Mouse (Mus musculus) forebrain, postnatal 0 days (tissue): ENCODE data around the gene Sept7. TPM values are rescaled to one million over a fixed set of nuclear protein-coding genes. Genes with fewer than 3 reads are reported as not detected.

Source experiments
- ATAC-seq: fragments of 200-750 bp; cut with Nextera tagmentation; 2 replicates; pipeline ENCODE4 v1.8.0; 2017; ENCODE audit warnings: mild to moderate bottlenecking, moderate library complexity
- DNase-seq: peaks from one replicate; pipeline ENCODE4 v3.0.0-alpha.2; 2015
- H3K27ac ChIP-seq: fragments of 300-500 bp; sonication (generic); 2 replicates; pipeline ENCODE4 v1.5.1; 2014; ENCODE audit warnings: low read depth, mild to moderate bottlenecking, antibody characterized with exemption, low read length, moderate library complexity, mixed read lengths
- H3K27me3 ChIP-seq: fragments of 300-500 bp; sonication (generic); 2 replicates; pipeline ENCODE4 v1.6.1; 2014; ENCODE audit warnings: mild to moderate bottlenecking, low read length, mixed read lengths; ENCODE audit not compliant: insufficient read depth
- H3K36me3 ChIP-seq: fragments of 300-500 bp; sonication (generic); 2 replicates; pipeline ENCODE4 v1.6.1; 2014; ENCODE audit warnings: mild to moderate bottlenecking, moderate library complexity; ENCODE audit not compliant: insufficient read depth
- H3K4me1 ChIP-seq: fragments of 300-500 bp; sonication (generic); 2 replicates; pipeline ENCODE4 v1.6.1; 2014; ENCODE audit warnings: antibody characterized with exemption; ENCODE audit not compliant: insufficient read depth
- H3K4me2 ChIP-seq: fragments of 300-500 bp; sonication (generic); 2 replicates; pipeline ENCODE4 v1.6.1; 2014; ENCODE audit warnings: low read depth, mild to moderate bottlenecking, moderate library complexity
- H3K4me3 ChIP-seq: fragments of 300-500 bp; sonication (generic); 2 replicates; pipeline ENCODE4 v1.5.1; 2014; ENCODE audit warnings: low read depth, low read length, mixed read lengths
- H3K9ac ChIP-seq: fragments of 300-500 bp; sonication (generic); 2 replicates; pipeline ENCODE4 v1.6.1; 2014; ENCODE audit warnings: mild to moderate bottlenecking
- H3K9me3 ChIP-seq: fragments of 300-500 bp; sonication (generic); 2 replicates; pipeline ENCODE4 v1.6.1; 2016; ENCODE audit warnings: low read length
- CTCF ChIP-seq: sonication (generic); IDR thresholded peaks from 2 replicates; pipeline ENCODE4 v1.5.1; 2016; ENCODE audit warnings: antibody characterized with exemption, control low read depth, low read depth
- WGBS: fragments of 180-500 bp; shearing (Covaris S2); extraction: QIAGEN DNeasy Blood & Tissue Kit; methylation state at CpG from one replicate; pipeline ENCODE4 v1.1.7; 2014; 5-methylcytosine and 5-hydroxymethylcytosine counted together
- polyA plus RNA-seq: library from polyadenylated mRNA; unstranded; fragments of >200 nt; fragmentation: Nextera tagmentation; extraction: Ambion mirVana; gene quantifications from 2 replicates; pipeline ENCODE4 v1.2.1, GENCODE M21; 2015
- total RNA-seq: library from RNA; depleted of rRNA; stranded (reverse); fragments of >200 nt; gene quantifications from 2 replicates; pipeline ENCODE4 v1.2.3, GENCODE M21; 2014; rRNA removed

Sept7 gene
- total and polyA plus RNA-seq, 2 experiments from 2014 or later: 233 to 277 TPM

DNA sequence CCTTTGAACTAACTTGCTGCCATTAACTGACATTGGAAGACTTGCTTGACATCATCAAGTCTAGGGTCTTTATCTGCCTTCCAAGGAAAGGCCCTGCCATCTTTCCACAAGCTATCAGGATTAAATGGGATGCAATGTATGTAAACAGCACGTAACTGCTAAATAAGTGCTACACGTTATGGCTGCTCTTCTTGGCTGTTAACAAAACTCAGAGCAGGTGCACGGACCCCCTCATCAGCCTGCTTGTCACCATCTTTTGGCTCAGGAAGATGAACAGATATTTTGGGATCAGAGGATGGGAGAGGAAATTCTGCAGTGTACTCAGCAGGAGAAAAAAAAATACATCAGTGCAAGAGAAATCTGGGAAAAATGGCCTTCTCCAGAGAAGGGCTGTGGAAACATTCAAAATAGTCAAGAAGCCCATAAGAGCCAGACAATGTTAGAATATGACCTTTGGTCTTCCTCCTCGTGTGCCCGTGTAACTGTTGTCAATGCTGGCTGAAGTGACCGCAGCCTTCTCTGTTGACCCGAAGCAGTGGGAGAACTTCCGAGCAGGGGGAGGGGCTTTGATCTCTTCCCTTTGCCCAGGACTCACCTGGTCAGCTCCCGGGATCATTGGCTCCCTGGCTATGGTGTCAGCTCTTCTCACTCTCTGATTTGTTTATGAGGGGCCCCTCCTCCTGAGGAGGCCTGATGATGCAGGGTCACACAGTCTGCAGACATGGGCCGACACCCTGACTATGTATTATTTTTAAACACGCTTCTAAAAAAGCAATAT is 76.9 kb downstream of the Sept7 start:
- TF ChIP-seq CTCF: no peak
- no peak overlapping the region for H3K27ac ChIP-seq
- H3K4me2 ChIP-seq: no peak overlapping the region
- no peaks in the 10 kb centered on the region for H3K27me3 ChIP-seq
- DNase-seq: no peak
- peaks cover 4% of the 10 kb centered on the region; the same call in 1 of the 2 replicates for H3K4me1 ChIP-seq
- no peak for ATAC-seq
- H3K9ac ChIP-seq: no peak overlapping the region
- WGBS: 81% methylated on average over 11 of the region's 11 CpGs
- no peaks in the 10 kb centered on the region for H3K9me3 ChIP-seq
- H3K36me3 ChIP-seq: no peaks in the 10 kb centered on the region
- H3K4me3 ChIP-seq: no peak overlapping the region

DNA sequence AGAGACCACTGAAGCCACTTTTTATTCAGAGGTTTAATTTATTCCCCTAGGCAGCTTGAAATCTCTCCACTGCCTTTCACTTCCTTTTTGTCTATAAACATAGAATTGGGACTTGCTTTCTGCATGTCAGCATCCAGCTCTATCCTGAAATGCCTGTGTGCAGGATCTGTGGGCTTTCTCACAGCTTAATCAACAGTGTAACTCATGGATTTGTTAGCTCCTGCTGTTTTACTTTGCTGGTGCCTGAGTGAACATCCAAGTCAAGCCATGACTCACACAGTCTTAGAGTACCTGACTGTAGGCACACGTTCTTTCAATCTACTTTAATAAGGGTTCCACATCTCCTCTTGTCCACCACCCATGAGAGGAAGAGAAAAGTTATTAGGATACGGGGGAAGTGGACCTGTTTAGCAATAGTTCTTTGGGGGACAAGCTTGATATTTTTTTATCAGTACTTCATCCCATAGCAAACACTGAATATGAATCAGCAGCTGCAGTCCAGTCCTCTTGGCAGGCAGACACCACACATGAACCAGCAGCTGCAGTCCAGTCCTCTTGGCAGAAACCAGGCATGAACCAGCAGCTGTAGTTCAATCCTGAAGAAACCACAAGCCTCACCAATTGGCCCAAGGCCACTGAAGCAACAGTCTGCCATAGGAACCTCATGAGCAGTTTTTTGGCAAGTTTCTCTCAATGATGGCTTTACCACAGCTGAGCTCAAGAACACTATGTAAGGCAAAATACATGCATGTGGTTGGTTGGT is 85.4 kb downstream of the Sept7 start:
- DNase-seq (no peak), ATAC-seq (peak; percentile 29)
- H3K27ac ChIP-seq: no peak overlapping the region
- no peak overlapping the region for H3K9ac ChIP-seq
- no peak for TF ChIP-seq CTCF
- 67% methylated on average over 2 of the region's 2 CpGs for WGBS
- H3K4me3 ChIP-seq: no peak overlapping the region
- no peaks in the 10 kb centered on the region for H3K27me3 ChIP-seq
- no peaks in the 10 kb centered on the region for H3K9me3 ChIP-seq
- H3K36me3 ChIP-seq: no peaks in the 10 kb centered on the region
- no peak overlapping the region for H3K4me2 ChIP-seq
- no peaks in the 10 kb centered on the region for H3K4me1 ChIP-seq

DNA sequence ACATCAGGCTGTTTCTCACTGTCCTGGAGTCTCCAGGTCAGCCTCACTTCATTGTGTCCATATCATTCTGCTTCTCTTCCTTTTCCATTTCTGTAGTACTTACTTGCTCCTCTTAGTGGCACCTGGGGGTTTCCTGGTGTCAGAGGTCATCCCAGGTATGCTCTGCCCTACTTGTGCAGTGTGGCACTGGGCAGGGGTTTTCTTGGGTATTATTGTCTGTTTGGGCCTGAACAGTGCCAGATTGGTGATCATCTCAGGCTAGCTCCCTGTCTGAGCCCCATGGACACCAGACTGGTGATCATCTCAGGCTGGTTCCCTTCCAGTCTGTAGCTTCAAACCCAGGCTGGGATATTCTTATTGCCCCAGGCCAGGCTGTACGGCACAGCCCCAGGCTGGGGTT is 88.2 kb downstream of the Sept7 start:
- H3K9ac ChIP-seq: no peak overlapping the region
- H3K4me3 ChIP-seq: no peak overlapping the region
- no peak overlapping the region for H3K4me2 ChIP-seq
- no peak overlapping the region for H3K27ac ChIP-seq
- no peak for DNase-seq
- H3K4me1 ChIP-seq: no peaks in the 10 kb centered on the region
- no peaks in the 10 kb centered on the region for H3K27me3 ChIP-seq
- TF ChIP-seq CTCF: no peak
- 95% methylated on average over 1 of the region's 1 CpGs for WGBS
- H3K36me3 ChIP-seq: no peaks in the 10 kb centered on the region
- ATAC-seq: no peak
- H3K9me3 ChIP-seq: no peaks in the 10 kb centered on the region

DNA sequence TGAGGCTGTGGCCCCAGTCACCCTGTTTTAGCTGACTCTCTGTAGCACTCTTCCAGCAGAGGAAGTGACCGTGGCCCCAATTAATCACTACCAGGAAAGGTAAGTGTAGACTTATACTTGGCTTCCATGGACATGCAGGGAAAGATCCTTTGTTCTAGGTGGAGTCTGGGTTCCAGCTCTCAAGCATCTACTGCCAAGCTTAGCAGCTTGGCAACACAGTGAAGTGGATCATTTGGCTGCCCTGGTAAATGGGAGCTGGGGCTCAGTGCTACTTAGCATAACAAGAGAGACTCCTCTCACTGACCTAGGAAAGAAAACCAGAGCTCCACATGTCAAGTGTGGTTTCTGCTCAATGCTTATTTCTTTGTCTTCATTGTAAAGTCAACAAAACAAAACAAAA is 101.5 kb downstream of the Sept7 start:
- TF ChIP-seq CTCF: no peak
- Histone ChIP-seq H3K36me3 (no peaks in the 10 kb centered on the region), H3K4me1 (no peaks in the 10 kb centered on the region), H3K9ac (no peak overlapping the region), H3K4me2 (no peak overlapping the region), H3K27me3 (no peaks in the 10 kb centered on the region), H3K4me3 (no peak overlapping the region), H3K9me3 (no peaks in the 10 kb centered on the region), H3K27ac (no peak overlapping the region)
- no peak for ATAC-seq
- WGBS: 74% methylated on average over 1 of the region's 1 CpGs
- DNase-seq: peak; percentile 10

DNA sequence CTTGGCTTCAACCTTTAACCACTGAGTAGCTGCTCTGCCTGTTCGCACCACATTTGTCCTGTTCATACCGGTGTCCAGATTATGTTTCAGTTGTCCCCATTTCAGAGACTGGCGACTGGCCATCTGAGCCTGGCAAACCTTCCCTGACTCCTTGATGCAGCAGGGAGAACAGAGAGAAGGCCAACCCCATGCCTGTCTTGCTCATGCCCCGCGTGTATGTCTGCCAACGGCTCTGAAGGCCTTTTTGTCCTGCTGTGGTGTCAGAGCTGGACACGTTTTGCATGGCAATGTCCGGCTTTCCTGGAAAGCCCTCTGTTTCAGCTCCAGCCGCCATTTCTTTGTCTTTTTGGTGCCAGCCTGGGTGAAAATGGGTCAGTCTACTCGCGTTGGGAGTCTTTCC is 103.6 kb downstream of the Sept7 start:
- Histone ChIP-seq H3K4me2 (no peak overlapping the region), H3K27ac (peak overlapping the region; percentile 59; the same call in 1 of the 2 replicates), H3K27me3 (no peaks in the 10 kb centered on the region), H3K9ac (no peak overlapping the region), H3K4me1 (no peaks in the 10 kb centered on the region), H3K36me3 (no peaks in the 10 kb centered on the region), H3K9me3 (no peaks in the 10 kb centered on the region), H3K4me3 (no peak overlapping the region)
- 57% methylated on average over 11 of the region's 11 CpGs for WGBS
- no peak for TF ChIP-seq CTCF
- ATAC-seq (peak; percentile 95), DNase-seq (peak; percentile 73)

DNA sequence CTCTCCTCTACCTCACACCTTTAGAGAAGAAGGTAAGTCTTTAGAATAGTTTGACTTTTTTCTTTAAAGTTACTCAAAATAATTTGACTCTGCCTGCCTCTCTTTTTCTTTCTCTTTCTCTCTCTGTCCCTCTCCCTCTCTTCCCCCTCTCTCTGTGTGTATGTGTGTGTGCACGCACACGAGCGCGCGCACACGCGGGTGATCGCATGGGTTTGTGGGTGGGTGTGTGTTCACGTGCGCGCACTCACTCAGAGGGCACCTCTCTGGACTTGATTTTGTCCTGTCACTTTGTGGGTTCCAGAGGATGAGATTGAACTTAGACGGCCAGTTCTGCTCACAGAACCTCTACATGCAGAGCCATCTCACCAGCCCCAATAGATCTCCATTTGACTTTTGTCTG is 105.3 kb downstream of the Sept7 start:
- WGBS: 94% methylated on average over 12 of the region's 12 CpGs
- ATAC-seq (no peak), DNase-seq (no peak)
- H3K27me3 ChIP-seq: no peaks in the 10 kb centered on the region
- no peak overlapping the region for H3K4me3 ChIP-seq
- H3K9ac ChIP-seq: no peak overlapping the region
- H3K4me1 ChIP-seq: no peaks in the 10 kb centered on the region
- no peaks in the 10 kb centered on the region for H3K9me3 ChIP-seq
- H3K4me2 ChIP-seq: no peak overlapping the region
- H3K36me3 ChIP-seq: no peaks in the 10 kb centered on the region
- no peak overlapping the region for H3K27ac ChIP-seq
- no peak for TF ChIP-seq CTCF

DNA sequence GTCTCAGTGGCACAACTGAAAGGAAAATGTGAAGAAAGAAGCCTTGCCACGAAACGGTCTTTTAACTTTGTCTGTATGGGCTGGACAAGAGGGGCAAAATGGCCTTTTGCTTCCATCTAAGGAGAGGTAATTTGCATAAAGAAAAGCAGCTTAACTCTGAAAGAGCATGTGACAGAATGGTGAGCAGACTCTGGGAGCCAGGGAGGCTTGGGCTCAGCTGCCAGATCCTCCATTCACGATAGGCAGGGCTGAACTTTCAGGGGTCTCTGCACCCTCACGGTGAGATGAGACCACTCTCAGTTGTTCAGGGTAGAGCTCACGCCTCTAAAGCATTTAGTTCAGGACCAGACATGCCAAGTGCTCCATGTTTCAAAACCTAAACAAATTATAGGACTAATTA is 105.8 kb downstream of the Sept7 start:
- 32% methylated on average over 5 of the region's 5 CpGs for WGBS
- H3K36me3 ChIP-seq: no peaks in the 10 kb centered on the region
- TF ChIP-seq CTCF: no peak
- no peak overlapping the region for H3K4me2 ChIP-seq
- DNase-seq (no peak), ATAC-seq (no peak)
- H3K27ac ChIP-seq: no peak overlapping the region
- no peaks in the 10 kb centered on the region for H3K27me3 ChIP-seq
- H3K9ac ChIP-seq: no peak overlapping the region
- no peaks in the 10 kb centered on the region for H3K4me1 ChIP-seq
- no peaks in the 10 kb centered on the region for H3K9me3 ChIP-seq
- H3K4me3 ChIP-seq: no peak overlapping the region

Other genes starting within 250 kb of the Sept7 start
- gene Gm10181, start 163.0 kb upstream of the Sept7 start, total RNA-seq: not detected in 2 replicates
- not detected in 2 replicates for gene Gm10181, start 163.0 kb upstream of the Sept7 start, polyA plus RNA-seq
- 16.3 and 20.1 TPM in 2 replicates for gene Herpud2, start 100.6 kb upstream of the Sept7 start, total RNA-seq
- gene Herpud2, start 100.6 kb upstream of the Sept7 start, polyA plus RNA-seq: 20.4 and 30.4 TPM in 2 replicates
- gene Eepd1, start 229.1 kb downstream of the Sept7 start, total RNA-seq: 16.3 and 16.5 TPM in 2 replicates
- 14.8 and 16.8 TPM in 2 replicates for gene Eepd1, start 229.1 kb downstream of the Sept7 start, polyA plus RNA-seq